ENCODE assay signal across 9 mouse cellular contexts in genomic region chr5:66083350-66083749, GRCm38 (mm10).
A peak's percentile ranks its signal among the peaks of the same experiment; 100 is the strongest.
DNase-seq lines count a peak whose midpoint lies in the region; ATAC-seq and TF ChIP-seq lines count a peak whose summit lies in the region.
"Had no signal": no experiment of that assay in that cellular context is flagged by ENCODE, and none has a peak within 500 bp of the region (broad histone marks: within the 10 kb centered on the region; RNA-seq: fewer than 3 reads in every experiment).

No protein-coding gene starts in this region.

- H3K4me2 ChIP-seq in heart, postnatal 0 days (ENCODE audit: low read depth, low read length): no peak overlapping the region
- H3K4me2 ChIP-seq in heart, embryonic 11.5 days: no peak overlapping the region
- no peak overlapping the region for H3K4me2 ChIP-seq in kidney, postnatal 0 days (ENCODE audit: low read length)
- H3K4me2 ChIP-seq: embryonic facial prominence, embryonic 12.5 days had no signal

- H3K4me3 ChIP-seq in heart, postnatal 0 days (ENCODE audit: low read depth, low read length): no peak overlapping the region
- H3K4me3 ChIP-seq in heart, embryonic 11.5 days (ENCODE audit: low read depth, low read length): no peak overlapping the region
- H3K4me3 ChIP-seq in kidney, postnatal 0 days (replicated peaks; ENCODE audit: low read depth, low read length): no peak overlapping the region
- H3K4me3 ChIP-seq: embryonic facial prominence, embryonic 12.5 days had no signal

- H3K4me1 ChIP-seq in heart, postnatal 0 days (ENCODE audit: control insufficient read depth, insufficient read depth): no peaks in the 10 kb centered on the region
- H3K4me1 ChIP-seq in heart, embryonic 11.5 days (ENCODE audit: control insufficient read depth, insufficient read depth, low read length): no peaks in the 10 kb centered on the region
- 0 out of 2 replicates have a peak, but pooled peaks cover 6% of the 10 kb centered on the region for H3K4me1 ChIP-seq in kidney, postnatal 0 days (replicated peaks; ENCODE audit: insufficient read depth, low read length)
- H3K4me1 ChIP-seq: embryonic facial prominence, embryonic 12.5 days had no signal

- in situ Hi-C loops in Patski (cut with MboI; ENCODE audit: low pct_unique_long_range_greater_than_20kb): no loop called here

- DNase-seq in heart, postnatal 0 days (ENCODE audit: low spot score): peak; percentile 14
- DNase-seq in 416B (ENCODE audit: low read depth): peak; percentile 78
- DNase-seq in Patski (ENCODE audit: low read depth, low spot score): no peak
- peak; percentile 48 for DNase-seq in embryo, embryonic 11.5 days (ENCODE audit: low read depth, low spot score)
- DNase-seq in kidney, postnatal 0 days (ENCODE audit: low spot score): no peak
- DNase-seq in monocyte, adult 2 months (ENCODE audit: low read depth in 1 of 2, low spot score in 2 of 2): peak; percentile 39 to 61
- DNase-seq in thymus, postnatal 25 days: peak; percentile 71

- no peaks in the 10 kb centered on the region for H3K36me3 ChIP-seq in heart, postnatal 0 days (replicated peaks; ENCODE audit: control insufficient read depth, insufficient read depth, low read length)
- no peaks in the 10 kb centered on the region for H3K36me3 ChIP-seq in heart, embryonic 11.5 days (ENCODE audit: control insufficient read depth, insufficient read depth, low read length)
- no peaks in the 10 kb centered on the region for H3K36me3 ChIP-seq in kidney, postnatal 0 days (ENCODE audit: insufficient read depth, low read length)
- H3K36me3 ChIP-seq: embryonic facial prominence, embryonic 12.5 days had no signal

- H3K9ac ChIP-seq in heart, postnatal 0 days (replicated peaks; ENCODE audit: low read depth, low read length): no peak overlapping the region
- H3K9ac ChIP-seq in heart, embryonic 11.5 days (ENCODE audit: low read depth, low read length): no peak overlapping the region
- no peak overlapping the region for H3K9ac ChIP-seq in kidney, postnatal 0 days (ENCODE audit: low read depth, low read length)
- H3K9ac ChIP-seq: embryonic facial prominence, embryonic 12.5 days had no signal

- peak; percentile 52 for TF ChIP-seq CTCF in heart, postnatal 0 days (IDR thresholded peaks at IDR 0.05; ENCODE audit: low read depth)
- peak; percentile 87 for TF ChIP-seq CTCF in Patski (IDR thresholded peaks at IDR 0.05)
- TF ChIP-seq CTCF in kidney, postnatal 0 days (IDR thresholded peaks at IDR 0.05; ENCODE audit: low read depth): peak; percentile 78

- ATAC-seq in heart, postnatal 0 days (ENCODE audit: insufficient read depth, low read depth): no peak
- ATAC-seq in heart, embryonic 11.5 days (replicated peaks; ENCODE audit: insufficient number of reproducible peaks, low FRiP score, low TSS enrichment): no peak
- ATAC-seq in Patski: no peak
- no peak for ATAC-seq in kidney, postnatal 0 days (replicated peaks; ENCODE audit: low FRiP score, low read depth)

- CTCF ChIA-PET in Patski (lab: Charles Lee): interaction anchor here (0.6 to 1.7 kb wide), 4 partner anchors 13 to 53 kb away, joined by 3 to 4 read pairs (median 3); no protein-coding TSS in a partner anchor

- no peaks in the 10 kb centered on the region for H3K9me3 ChIP-seq in heart, postnatal 0 days (replicated peaks; ENCODE audit: control insufficient read depth, low read length)
- H3K9me3 ChIP-seq in heart, embryonic 11.5 days (replicated peaks; ENCODE audit: control insufficient read depth, low read length): no peaks in the 10 kb centered on the region
- no peaks in the 10 kb centered on the region for H3K9me3 ChIP-seq in kidney, postnatal 0 days (replicated peaks; ENCODE audit: low read length)
- H3K9me3 ChIP-seq: embryonic facial prominence, embryonic 12.5 days had no signal

- no peaks in the 10 kb centered on the region for H3K27me3 ChIP-seq in heart, postnatal 0 days (ENCODE audit: control insufficient read depth, insufficient read depth, low read length)
- H3K27me3 ChIP-seq in heart, embryonic 11.5 days (ENCODE audit: control insufficient read depth, insufficient read depth, low read length): no peaks in the 10 kb centered on the region
- H3K27me3 ChIP-seq in Patski: no peaks in the 10 kb centered on the region
- H3K27me3 ChIP-seq in kidney, postnatal 0 days (ENCODE audit: insufficient read depth, low read length): no peaks in the 10 kb centered on the region
- H3K27me3 ChIP-seq: embryonic facial prominence, embryonic 12.5 days had no signal

- TF ChIP-seq EP300 in heart, postnatal 0 days (IDR thresholded peaks at IDR 0.05; ENCODE audit: low read depth): no peak

- no peak overlapping the region for H3K27ac ChIP-seq in heart, postnatal 0 days (ENCODE audit: low read depth)
- H3K27ac ChIP-seq in heart, embryonic 11.5 days (ENCODE audit: low read depth, low read length): no peak overlapping the region
- H3K27ac ChIP-seq in kidney, postnatal 0 days: 0 out of 2 replicates have a peak overlapping the region, but pooled peaks have one; percentile 8
- H3K27ac ChIP-seq: embryonic facial prominence, embryonic 12.5 days had no signal

- WGBS in heart, postnatal 0 days: 36% methylated on average over 7 of the region's 7 CpGs
- 39% methylated on average over 7 of the region's 7 CpGs for WGBS in heart, embryonic 11.5 days (ENCODE audit: insufficient replicate concordance)
- WGBS in kidney, postnatal 0 days: 45% methylated on average over 7 of the region's 7 CpGs

- POLR2A ChIA-PET in Patski (lab: Charles Lee): no interaction called here

Comparison
In these comparisons a context has a peak if more than half of its experiments do, and no peak if none do; other contexts are left out.
1. DNase-seq: peak in heart, postnatal 0 days (single experiment), 416B (single experiment), embryo, embryonic 11.5 days (single experiment), monocyte, adult 2 months (2 of 2) and thymus, postnatal 25 days (single experiment); none in Patski (single experiment) and kidney, postnatal 0 days (single experiment).
2. Peak in every context shown above with its lines, with median percentiles within 50 percentile points of each other: CTCF ChIP-seq.